Mouse (Mus musculus) left cerebral cortex, adult 6 months (tissue): Measurements from ENCODE around the gene Maged1. TPM values are rescaled to one million over a fixed set of nuclear protein-coding genes. Genes with fewer than 3 reads are reported as not detected.

Experiments used
- long read RNA-seq, 2 experiments: library from polyadenylated mRNA; unstranded; transcript quantifications; one replicate each; pipeline ENCODE4 v2.0.0; 2019 to 2020
- polyA plus RNA-seq: library from polyadenylated mRNA; unstranded; fragments of <200 nt; fragmentation: Nextera tagmentation; gene quantifications from 2 replicates; pipeline ENCODE4 v1.2.3, GENCODE M21; 2021

Maged1 gene
- 226 and 245 TPM in 2 replicates for polyA plus RNA-seq
- long read RNA-seq, experiment 1, transcript Maged1-207 (12 exons, 2,884 nt) = minor isoform, 117 of 2,071 reads
- long read RNA-seq, experiment 1, transcript Maged1-201 (13 exons, 2,821 nt) = major isoform, 1,687 of 2,071 reads
- long read RNA-seq, experiment 1, partial matches to known transcripts = 230 of 2,071 reads
- long read RNA-seq, experiment 1, other reads (novel, unspliced or antisense) = 37 of 2,071 reads
- long read RNA-seq, experiment 2, transcript Maged1-201 (13 exons, 2,821 nt) = major isoform, 235 of 437 reads
- long read RNA-seq, experiment 2, partial matches to known transcripts = 185 of 437 reads
- long read RNA-seq, experiment 2, other reads (novel, unspliced or antisense) = 13 of 437 reads

DNA sequence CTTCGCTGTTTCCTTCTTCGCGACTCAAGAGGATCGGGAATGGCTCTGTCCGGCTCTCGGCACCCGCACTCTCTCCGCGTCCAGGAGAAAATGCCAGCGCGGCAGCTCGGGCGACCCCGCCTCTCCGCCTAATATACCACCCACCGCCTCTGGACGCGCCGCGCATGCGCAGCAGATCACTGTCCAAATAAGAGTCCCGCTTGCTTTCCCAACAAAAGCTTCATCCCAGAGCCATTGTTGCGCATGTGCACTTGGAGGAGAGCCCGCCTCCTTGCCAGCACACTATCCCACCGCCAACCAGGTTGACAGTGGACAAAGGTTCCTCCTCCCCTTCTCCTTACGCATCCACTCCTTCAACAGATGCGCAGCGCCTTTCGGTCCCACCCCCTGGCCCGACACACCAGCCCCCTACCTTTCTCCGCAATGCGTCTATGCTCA, at the start of gene Maged1:
Maged1 (minus strand) TSS at position 226 of the 438 bp plus-strand sequence.

Other genes starting within 250 kb of the Maged1 start
- 0.04 TPM in 1 of 2 replicates, not detected in the other for gene Fam90a1b, start 175.4 kb downstream of the Maged1 start, polyA plus RNA-seq
- gene Apoo, start 175.0 kb downstream of the Maged1 start, polyA plus RNA-seq = 148 and 150 TPM in 2 replicates
- 6.4 and 7.7 TPM in 2 replicates for gene Gspt2, start 93.9 kb upstream of the Maged1 start, polyA plus RNA-seq
- 1.5 and 2.0 TPM in 2 replicates for gene Zxdb, start 182.4 kb upstream of the Maged1 start, polyA plus RNA-seq